Mouse (Mus musculus) ES-CJ7 (cell line): ENCODE data around the gene Ank3.

Experiments used
- DNase-seq: peaks from one replicate; pipeline ENCODE4 v3.0.0; 2011; ENCODE audit warnings: low read depth, low spot score

Gene Ank3

GRCm38 (mm10) chr10:69611839-69612340 lies 213.3 kb downstream of the Ank3 start:
- DNase-seq = no peak

DNA sequence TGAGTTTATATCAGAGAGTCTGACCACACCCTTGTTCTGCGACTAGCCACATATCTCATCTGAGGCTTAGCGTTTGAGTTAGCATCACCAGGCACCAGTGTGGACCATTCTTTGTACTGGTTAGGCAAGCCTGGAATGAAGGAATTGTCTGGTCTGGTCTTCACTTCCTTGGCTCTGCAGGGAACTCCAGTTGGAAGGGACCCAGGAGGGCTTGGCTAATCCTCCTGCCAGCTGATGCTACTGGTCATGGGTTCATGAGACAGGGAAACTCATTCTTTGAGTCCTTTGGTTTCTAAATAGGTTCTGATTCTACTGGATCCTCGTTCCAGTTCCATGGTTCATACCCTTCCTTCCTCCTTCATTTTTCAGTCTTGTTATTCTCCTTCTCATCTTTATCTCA lies 218.4 kb downstream of the Ank3 start:
- DNase-seq = no peak

DNA sequence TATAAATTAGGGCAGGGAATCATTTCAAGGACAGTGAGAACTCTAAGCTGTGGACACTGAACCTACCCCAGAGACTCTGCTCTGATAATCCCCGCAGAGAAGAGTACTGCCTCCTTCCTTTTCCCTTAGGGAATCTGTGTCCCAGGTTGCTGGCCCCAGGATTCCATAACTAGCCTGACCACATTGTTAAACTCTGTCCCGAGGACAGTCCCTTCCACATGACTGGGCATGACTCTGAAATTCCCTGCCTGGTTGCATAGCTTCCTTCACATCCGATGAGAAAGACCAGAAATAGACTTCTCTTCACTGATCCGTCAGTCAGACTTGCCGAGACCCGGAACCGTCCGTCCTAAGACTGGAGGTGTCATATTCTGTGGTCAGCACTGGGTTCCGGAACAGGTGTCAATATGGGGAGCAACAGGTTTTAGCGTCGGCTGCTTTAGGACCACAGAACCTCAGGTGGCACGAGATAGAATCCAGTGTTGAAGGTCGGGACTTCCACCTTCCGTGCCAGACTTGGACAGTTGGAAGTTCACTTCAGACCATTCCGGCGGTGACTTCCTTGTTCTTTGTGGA lies 219.1 kb downstream of the Ank3 start:
- DNase-seq = no peak

DNA sequence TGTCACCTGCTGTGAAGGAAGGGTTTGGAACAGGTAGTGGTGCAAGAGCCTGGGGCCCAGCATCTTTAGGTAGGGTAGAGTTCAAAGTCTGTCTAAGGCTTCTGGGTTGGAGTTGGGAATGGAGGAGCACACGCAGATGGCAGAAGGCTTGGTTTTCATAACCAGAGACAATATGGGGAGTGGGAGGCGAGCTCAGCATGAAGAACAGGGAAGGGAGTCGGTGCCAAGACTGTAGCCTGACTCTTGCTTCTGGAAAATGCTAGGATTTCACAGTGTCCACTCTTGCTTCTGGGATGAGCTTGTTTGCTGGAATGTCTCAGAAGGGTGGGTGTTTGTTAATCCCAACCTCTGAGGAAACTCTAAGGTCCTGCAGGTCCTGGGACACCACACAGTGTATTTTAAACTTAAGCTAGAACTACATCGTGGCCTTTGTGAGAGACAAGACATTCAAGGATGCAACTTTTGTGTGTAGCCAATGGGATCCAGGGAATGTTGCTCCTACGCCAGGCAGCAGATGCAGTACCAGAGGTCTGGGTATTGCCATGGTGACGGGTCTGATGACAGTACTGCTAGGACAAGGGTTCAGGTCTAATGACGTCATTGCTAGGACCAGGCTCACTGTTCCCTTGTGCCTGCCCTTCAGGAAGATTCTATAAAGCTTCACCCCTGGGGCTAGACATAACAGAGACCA lies 222.3 kb downstream of the Ank3 start:
- no peak for DNase-seq

DNA sequence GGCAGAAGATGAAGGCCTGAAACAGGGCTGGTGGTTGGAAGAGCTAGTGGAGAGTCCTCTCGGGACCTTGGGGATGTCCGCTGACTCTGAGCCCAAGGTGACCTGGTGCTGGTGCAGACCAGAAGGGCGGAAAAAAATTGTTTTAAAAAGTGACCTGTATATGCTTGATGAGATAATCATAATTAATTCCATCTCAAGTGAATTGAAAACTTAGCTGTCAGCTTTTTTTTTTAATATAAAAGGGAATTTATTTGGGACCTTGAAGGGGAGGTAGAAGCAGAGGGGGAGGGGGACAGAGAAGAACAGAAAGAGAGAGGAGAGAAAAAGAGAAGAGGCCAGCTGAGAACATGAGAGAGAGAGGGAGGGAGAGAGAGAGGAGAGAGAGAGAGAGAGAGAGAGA lies 229.2 kb downstream of the Ank3 start:
- no peak for DNase-seq

- no peak for DNase-seq
Observed at GRCm38 (mm10) chr10:69628743-69629142, 230.2 kb downstream of the Ank3 start.

DNA sequence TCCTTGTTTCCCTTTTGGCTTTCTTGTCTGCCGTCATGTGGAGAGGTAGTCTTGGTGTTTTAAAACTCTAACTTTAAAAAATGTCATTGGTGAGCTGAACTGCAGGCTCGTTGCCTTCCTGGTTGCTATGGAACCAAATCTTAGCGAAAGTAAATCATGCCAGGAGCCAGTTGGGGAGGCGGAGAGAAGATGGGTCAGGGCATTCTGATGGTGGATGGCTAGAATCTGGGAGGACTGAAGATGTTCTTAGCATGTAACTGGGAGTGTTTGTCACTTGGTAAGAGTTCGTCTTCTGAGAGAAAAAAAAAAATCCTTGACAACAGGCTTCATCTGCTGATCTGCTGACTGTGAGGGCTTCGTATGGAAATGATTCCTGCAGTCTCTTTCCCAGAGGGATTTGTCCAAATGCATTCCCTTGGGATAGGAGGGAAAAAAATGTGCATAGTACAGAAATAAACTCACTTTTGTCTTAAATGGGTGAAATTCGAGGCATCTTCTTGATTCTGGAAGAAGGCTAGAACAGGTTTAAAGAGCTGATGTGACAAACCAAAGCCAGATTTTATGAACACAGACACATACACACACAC lies 232.3 kb downstream of the Ank3 start:
- no peak for DNase-seq

GRCm38 (mm10) chr10:69632885-69633284 lies 234.3 kb downstream of the Ank3 start:
- no peak for DNase-seq

DNA sequence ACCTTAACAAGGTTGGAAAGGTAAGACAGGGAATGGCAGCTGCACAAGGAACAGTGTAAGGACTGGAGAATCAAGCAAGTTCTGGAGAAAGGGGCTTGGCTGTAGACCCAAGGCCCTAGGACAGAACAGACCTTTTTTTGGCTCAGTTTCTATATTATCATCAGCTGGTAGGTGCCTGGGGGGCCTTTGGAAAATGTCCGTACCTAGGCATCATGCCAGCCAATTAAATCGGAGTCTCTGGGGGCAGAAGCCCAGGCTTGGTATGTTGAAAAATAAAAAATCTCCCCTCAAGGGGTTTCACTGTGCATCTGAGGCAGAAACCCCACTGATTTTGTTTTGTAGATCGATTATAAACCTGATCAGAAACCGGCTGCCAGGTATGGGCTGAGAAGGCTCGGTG lies 236.3 kb downstream of the Ank3 start:
- DNase-seq = no peak

- no peak for DNase-seq
Observed at GRCm38 (mm10) chr10:69635910-69636656, 237.5 kb downstream of the Ank3 start.

GRCm38 (mm10) chr10:69639138-69639537 lies 240.6 kb downstream of the Ank3 start:
- peak; percentile 20 for DNase-seq

GRCm38 (mm10) chr10:69640617-69641016 lies 242.0 kb downstream of the Ank3 start:
- peak; percentile 35 for DNase-seq

- no peak for DNase-seq
Observed at GRCm38 (mm10) chr10:69643481-69643880, 244.9 kb downstream of the Ank3 start.

DNA sequence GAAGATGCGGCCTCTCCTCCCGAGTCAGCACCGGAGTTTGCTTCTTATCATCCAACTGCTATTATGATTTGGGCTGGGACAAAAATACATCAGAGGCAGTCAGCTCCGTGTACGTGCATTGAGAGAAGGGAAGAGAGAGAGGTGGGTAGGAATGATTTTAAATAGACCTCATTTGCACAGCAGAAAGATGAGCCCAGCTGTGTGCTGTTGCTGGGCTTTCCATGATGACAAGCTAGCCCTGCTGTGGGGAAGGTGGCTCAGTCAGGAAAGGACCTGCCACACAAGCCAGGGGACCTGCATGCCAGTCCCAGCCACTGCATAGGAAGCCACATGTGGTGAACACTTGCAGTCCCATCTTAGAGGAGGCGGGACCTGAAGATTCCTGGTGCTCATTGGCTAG lies 245.4 kb downstream of the Ank3 start:
- DNase-seq = no peak

DNA sequence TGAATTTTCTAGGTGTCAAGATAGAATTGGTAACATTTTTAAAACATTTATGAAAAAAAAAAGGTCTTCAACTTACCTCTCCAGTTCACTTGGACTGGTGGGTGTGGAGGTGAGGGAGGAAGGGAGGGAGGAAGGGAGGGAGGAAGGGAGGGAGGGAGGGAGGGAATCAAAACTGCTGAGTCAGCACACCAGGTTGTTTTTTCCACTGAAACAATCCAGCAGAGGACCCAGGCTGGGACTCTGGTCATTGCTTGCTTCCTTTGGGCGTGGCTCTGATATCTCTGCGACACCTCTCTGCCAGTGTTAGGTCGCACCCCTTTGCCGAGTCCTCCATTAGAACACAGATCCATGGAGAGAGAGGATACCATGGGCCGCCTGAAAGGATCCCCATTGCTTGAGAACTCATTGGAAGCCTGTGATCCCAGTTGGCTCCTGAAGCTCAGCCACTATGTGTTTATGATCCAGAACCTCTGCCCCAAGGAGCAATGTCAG lies 246.8 kb downstream of the Ank3 start:
- DNase-seq = peak; percentile 15

GRCm38 (mm10) chr10:69645929-69646328 lies 247.4 kb downstream of the Ank3 start:
- no peak for DNase-seq

- DNase-seq = no peak
Observed at GRCm38 (mm10) chr10:69650074-69650473, 251.5 kb downstream of the Ank3 start.

GRCm38 (mm10) chr10:69652660-69653059 lies 254.1 kb downstream of the Ank3 start:
- DNase-seq = no peak

GRCm38 (mm10) chr10:69653121-69653677 lies 254.6 kb downstream of the Ank3 start:
- no peak for DNase-seq

GRCm38 (mm10) chr10:69654176-69654575 lies 255.6 kb downstream of the Ank3 start:
- no peak for DNase-seq

GRCm38 (mm10) chr10:69654866-69655633 lies 256.5 kb downstream of the Ank3 start:
- DNase-seq = peak; percentile 41
